Mouse (Mus musculus) spleen, postnatal 36 days (tissue): ENCODE measurements around the gene Fam160a1.

Experiments used
- DNase-seq, 2 experiments: peaks; one replicate each; pipeline ENCODE4 v3.0.0; 2022; ENCODE audit warnings: low spot score in 2 of 2, mixed read lengths in 1 of 2

Gene Fam160a1

DNA sequence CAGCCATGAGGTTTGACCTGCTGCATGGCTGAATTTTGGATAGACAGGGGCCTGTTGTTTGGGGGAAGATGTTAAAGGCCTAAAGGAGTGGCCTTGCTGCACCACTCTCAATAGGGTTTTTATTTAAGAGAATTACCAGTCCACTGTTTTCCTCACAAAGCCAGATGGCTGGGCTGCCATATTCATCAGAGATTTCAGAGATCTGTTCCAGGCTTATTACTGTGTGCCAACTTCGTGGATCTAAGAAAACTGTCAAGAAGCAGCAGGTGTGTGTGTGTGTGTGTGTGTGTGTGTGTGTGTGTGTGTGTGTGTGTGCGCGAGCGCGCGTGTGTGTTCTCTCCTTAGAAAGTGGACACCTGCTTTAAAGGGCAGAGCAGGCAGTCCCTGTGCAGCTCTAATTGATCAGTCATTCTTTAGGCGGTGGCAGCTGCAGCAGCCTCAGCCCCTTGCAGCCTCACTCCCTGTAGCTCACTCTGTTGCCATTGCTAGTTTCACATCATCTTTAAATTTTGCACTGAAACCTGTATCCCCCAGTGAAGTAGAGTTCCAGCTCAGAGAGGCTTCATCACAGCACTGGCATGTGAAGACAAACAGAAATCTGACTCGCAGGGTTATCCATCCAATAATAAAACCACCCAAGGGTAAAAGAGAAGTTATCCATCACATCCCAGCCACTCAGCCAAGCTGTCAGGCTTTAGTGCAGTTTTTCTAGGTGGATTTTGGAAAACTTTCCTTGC lies 182.5 kb downstream of the Fam160a1 start:
- no peak for DNase-seq

DNA sequence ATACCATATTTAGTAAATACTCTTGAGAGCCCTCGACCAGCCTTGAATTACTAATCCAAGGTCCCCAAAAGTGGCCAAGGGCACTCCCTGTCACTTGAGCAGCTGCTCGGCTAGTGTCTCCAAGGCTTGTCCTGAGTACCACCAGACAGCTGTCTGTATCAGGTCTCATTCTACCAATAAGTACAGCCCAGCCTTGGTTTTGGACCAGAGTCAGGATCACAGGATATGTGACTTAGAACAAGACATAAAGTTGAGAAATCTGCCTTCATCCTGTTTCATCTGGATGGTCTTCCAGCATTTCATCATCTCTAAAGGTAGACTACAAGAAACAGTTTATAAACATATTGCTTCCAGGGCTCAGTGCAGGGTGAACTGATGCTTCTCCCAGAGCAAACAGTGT lies 183.4 kb downstream of the Fam160a1 start:
- DNase-seq = no peak

DNA sequence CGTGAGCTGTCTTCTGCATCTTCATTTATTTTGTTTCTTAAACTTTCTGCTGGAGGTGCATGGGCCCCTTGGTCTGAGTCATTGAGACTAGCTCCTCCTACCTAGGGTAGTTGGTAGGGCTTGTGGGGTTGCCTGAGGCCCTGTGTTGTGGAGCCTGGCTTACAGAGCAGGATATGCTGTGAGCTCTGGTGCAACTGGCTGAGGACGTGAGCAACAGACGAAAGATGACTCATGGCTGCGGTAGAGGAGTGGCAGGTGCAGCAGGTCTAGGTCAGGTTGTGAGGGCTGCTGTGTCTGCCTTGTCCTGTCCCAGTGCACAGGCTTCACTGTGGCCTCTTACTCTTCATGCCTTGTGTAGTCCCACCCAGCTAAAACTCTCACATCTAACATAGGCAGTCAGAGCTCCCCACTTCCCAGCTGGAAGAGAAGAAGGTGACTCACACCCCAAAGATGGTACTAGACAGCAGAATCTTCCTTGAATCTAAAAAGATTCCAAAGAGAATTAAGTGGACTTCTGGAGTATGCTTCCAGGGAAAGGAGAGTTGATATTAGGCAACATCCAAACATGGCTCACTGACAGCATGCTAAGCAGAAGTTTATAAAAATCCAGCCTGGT lies 187.1 kb downstream of the Fam160a1 start:
- DNase-seq = no peak

DNA sequence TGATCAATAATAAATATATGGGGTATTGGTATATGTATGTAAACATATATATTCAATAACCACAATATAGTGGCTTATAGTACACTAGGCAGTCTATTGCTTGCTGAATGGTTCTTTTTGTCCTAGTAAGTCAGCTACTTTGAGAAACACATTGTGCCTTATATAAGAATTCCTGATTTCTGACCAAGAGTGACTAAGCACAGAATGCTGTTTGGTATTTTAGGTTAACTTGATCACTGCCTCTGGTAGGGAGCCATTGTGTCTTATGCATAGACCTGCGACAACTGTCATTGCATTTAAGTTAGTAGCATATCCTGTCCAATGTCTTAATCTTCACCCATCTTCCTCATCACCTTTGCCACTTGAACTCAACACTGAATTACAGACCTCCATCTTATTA lies 197.3 kb downstream of the Fam160a1 start:
- DNase-seq = no peak

DNA sequence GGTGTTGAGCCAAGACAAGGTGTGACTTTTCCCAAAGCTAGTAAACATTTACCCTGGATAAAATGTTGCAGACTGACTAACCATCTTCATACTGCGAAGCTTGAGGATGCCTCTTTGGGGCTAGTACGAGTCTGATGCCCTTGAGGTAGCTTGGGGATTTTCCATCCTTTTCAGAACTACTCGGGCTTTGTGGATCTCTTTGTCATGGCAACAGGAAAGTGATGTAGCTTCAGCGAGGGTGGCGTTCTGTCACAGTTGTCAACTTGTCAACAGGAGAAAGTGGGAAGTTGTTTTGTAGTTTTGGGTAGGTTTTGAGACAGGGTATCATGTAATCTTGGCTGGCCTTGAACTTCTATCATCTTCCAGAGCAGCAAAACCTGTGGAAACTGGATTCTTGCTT lies 197.7 kb downstream of the Fam160a1 start:
- DNase-seq = no peak

DNA sequence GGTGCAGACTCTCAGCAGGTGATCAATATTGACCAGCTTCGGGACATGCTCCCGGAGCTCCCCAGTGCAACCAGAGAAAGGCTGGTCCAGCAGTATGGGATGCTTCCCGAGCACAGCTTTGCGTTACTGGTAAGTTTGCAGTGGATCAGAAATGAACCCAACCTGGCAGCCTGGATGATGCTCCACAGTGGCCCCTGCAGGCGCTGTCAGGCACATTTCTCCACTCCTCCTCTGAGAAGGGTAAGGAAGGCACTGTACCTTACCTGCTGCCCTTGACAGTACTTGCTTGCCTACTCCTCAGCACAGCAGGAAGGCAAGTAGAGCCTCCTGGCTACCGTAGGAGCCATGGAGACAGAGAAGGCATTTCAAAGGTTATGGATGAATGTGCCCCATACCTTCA lies 198.2 kb downstream of the Fam160a1 start:
- DNase-seq = no peak

DNA sequence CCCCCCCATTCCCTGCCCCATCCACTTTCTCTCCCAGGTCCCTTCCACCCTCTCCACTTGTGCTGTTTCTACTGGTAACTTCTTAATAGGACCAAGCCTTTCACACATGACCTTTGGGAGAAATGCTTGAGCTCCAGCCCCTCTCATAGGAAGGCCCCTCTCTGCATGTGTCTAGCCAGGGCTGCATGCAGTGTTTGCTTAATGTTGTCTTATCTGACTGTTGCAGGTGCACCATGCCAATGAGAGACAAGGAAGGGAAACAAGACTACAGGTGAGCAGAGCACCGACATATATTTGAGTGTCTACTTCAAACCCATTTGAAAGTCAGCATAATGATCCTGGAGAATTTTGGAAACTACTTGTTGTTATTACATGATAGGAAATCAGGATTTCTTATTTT lies 200.7 kb downstream of the Fam160a1 start:
- no peak for DNase-seq
